Mouse (Mus musculus): Measurements from ENCODE around the gene Cox7a1.

DNA sequence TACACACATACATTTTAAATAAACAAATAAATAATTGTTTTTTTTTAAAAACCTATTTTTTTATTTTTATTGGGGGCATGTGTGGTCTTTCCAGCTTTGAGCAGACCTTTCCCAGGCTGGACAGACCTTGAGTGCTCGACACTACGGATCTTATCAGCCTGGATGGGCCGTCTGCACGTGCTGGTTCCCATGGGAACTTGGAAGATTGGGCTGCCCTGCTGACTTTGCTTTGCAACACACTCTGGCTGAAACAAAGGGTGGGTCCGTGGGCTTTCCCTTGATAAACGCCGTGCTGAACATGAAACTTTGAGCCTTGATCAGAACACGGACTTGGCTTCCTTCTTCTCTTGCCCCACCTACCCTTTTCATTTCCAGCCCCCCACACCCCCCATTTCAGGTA lies 20.4 kb downstream of the Cox7a1 start:
- TF ChIP-seq CTCF (conservative IDR thresholded peaks at IDR 0.05; ENCODE audit: insufficient read depth, insufficient read length, low read depth, low read length) (no peak), POLR2A (IDR thresholded peaks at IDR 0.05; ENCODE audit: low read depth, low read length) (no peak)

Measured in kidney, adult 2 months (tissue).